Mouse (Mus musculus): ENCODE data around the gene Acadl. TPM values are rescaled to one million over a fixed set of nuclear protein-coding genes. Genes with fewer than 3 reads are reported as not detected.

The Acadl gene
- polyA plus RNA-seq, 1 experiment from 2014 or later, result 34.2 TPM

- no peak for ATAC-seq (replicated peaks)
- no peak overlapping the region for H3K4me2 ChIP-seq (replicated peaks)
- no peak overlapping the region for H3K9ac ChIP-seq (replicated peaks)
- no peaks in the 10 kb centered on the region for H3K4me1 ChIP-seq
- no peaks in the 10 kb centered on the region for H3K9me3 ChIP-seq
- no peak overlapping the region for H3K27ac ChIP-seq (replicated peaks)
- H3K4me3 ChIP-seq, result no peak overlapping the region
- no peaks in the 10 kb centered on the region for H3K36me3 ChIP-seq
- WGBS, result 82% methylated on average over 3 of the region's 3 CpGs
- no peaks in the 10 kb centered on the region for H3K27me3 ChIP-seq
Observed at GRCm38 (mm10) chr1:66837207-66837606, 25.9 kb downstream of the Acadl start.

GRCm38 (mm10) chr1:66832636-66833165, 30.4 kb downstream of the Acadl start:
- H3K36me3 ChIP-seq, result no peaks in the 10 kb centered on the region
- no peak overlapping the region for H3K27ac ChIP-seq (replicated peaks)
- no peak overlapping the region for H3K4me2 ChIP-seq (replicated peaks)
- H3K4me1 ChIP-seq, result no peaks in the 10 kb centered on the region
- no peaks in the 10 kb centered on the region for H3K27me3 ChIP-seq
- H3K4me3 ChIP-seq, result no peak overlapping the region
- H3K9me3 ChIP-seq, result no peaks in the 10 kb centered on the region
- ATAC-seq (replicated peaks), result no peak
- 83% methylated on average over 7 of the region's 7 CpGs for WGBS
- H3K9ac ChIP-seq (replicated peaks), result no peak overlapping the region

- no peaks in the 10 kb centered on the region for H3K4me1 ChIP-seq
- no peaks in the 10 kb centered on the region for H3K9me3 ChIP-seq
- no peak overlapping the region for H3K9ac ChIP-seq (replicated peaks)
- H3K4me3 ChIP-seq, result no peak overlapping the region
- no peaks in the 10 kb centered on the region for H3K36me3 ChIP-seq
- WGBS, result 54% methylated on average over 9 of the region's 9 CpGs
- H3K27ac ChIP-seq (replicated peaks), result no peak overlapping the region
- no peak for ATAC-seq (replicated peaks)
- no peak overlapping the region for H3K4me2 ChIP-seq (replicated peaks)
- H3K27me3 ChIP-seq, result no peaks in the 10 kb centered on the region
Observed at GRCm38 (mm10) chr1:66831824-66832600, 31.1 kb downstream of the Acadl start.

GRCm38 (mm10) chr1:66829400-66830080, 33.5 kb downstream of the Acadl start:
- Histone ChIP-seq H3K9ac (replicated peaks) (no peak overlapping the region), H3K36me3 (no peaks in the 10 kb centered on the region), H3K27me3 (no peaks in the 10 kb centered on the region), H3K4me2 (replicated peaks) (no peak overlapping the region), H3K4me3 (no peak overlapping the region), H3K27ac (replicated peaks) (no peak overlapping the region), H3K4me1 (no peaks in the 10 kb centered on the region), H3K9me3 (no peaks in the 10 kb centered on the region)
- no peak for ATAC-seq (replicated peaks)
- WGBS, result 71% methylated on average over 9 of the region's 9 CpGs

- Histone ChIP-seq H3K9me3 (no peaks in the 10 kb centered on the region), H3K4me3 (no peak overlapping the region), H3K4me2 (replicated peaks) (no peak overlapping the region), H3K4me1 (peaks cover 8% of the 10 kb centered on the region; the same call in 1 of the 2 replicates), H3K36me3 (no peaks in the 10 kb centered on the region), H3K27me3 (no peaks in the 10 kb centered on the region), H3K27ac (replicated peaks) (no peak overlapping the region), H3K9ac (replicated peaks) (no peak overlapping the region)
- 78% methylated on average over 9 of the region's 9 CpGs for WGBS
- no peak for ATAC-seq (replicated peaks)
Observed at GRCm38 (mm10) chr1:66821966-66822365, 41.1 kb downstream of the Acadl start.

- Histone ChIP-seq H3K9me3 (no peaks in the 10 kb centered on the region), H3K4me2 (replicated peaks) (no peak overlapping the region), H3K27ac (replicated peaks) (no peak overlapping the region), H3K27me3 (no peaks in the 10 kb centered on the region), H3K4me3 (no peak overlapping the region), H3K4me1 (peaks cover 14% of the 10 kb centered on the region), H3K9ac (replicated peaks) (no peak overlapping the region), H3K36me3 (no peaks in the 10 kb centered on the region)
- 20% methylated on average over 7 of the region's 7 CpGs for WGBS
- no peak for ATAC-seq (replicated peaks)
Observed at GRCm38 (mm10) chr1:66820241-66820640, 42.8 kb downstream of the Acadl start.

- under 1% methylated on average over 20 of the region's 20 CpGs for WGBS
- ATAC-seq (replicated peaks), result peak; percentile 59
- Histone ChIP-seq H3K36me3 (no peaks in the 10 kb centered on the region), H3K9ac (replicated peaks) (peak overlapping the region; percentile 91), H3K4me1 (peaks cover 21% of the 10 kb centered on the region), H3K9me3 (no peaks in the 10 kb centered on the region), H3K27ac (replicated peaks) (peak overlapping the region; percentile 98), H3K4me3 (peak overlapping the region; percentile 82), H3K27me3 (no peaks in the 10 kb centered on the region), H3K4me2 (replicated peaks) (peak overlapping the region; percentile 66)
Observed at GRCm38 (mm10) chr1:66817865-66818315, 45.2 kb downstream of the Acadl start.

GRCm38 (mm10) chr1:66817453-66817839, 45.6 kb downstream of the Acadl start, which contains the start of gene Kansl1l:
Kansl1l (minus strand) TSS chr1:66817562.
- ATAC-seq (replicated peaks), result peak; percentile 92
- peak within 1 kb of the TSS; percentile 91 for H3K9ac ChIP-seq (replicated peaks)
- H3K9me3 ChIP-seq, result no peaks in the 10 kb centered on the region
- no peaks in the 10 kb centered on the region for H3K36me3 ChIP-seq
- no peaks in the 10 kb centered on the region for H3K27me3 ChIP-seq
- peaks cover 21% of the 10 kb centered on the region for H3K4me1 ChIP-seq
- H3K4me2 ChIP-seq (replicated peaks), result peak within 1 kb of the TSS; percentile 72
- peak within 1 kb of the TSS; percentile 98 for H3K27ac ChIP-seq (replicated peaks)
- WGBS, result 1% methylated on average over 52 of the region's 56 CpGs
- H3K4me3 ChIP-seq, result peak within 1 kb of the TSS; percentile 82

- Histone ChIP-seq H3K36me3 (no peaks in the 10 kb centered on the region), H3K4me2 (replicated peaks) (peak overlapping the region; percentile 72), H3K4me1 (peaks cover 21% of the 10 kb centered on the region), H3K9ac (replicated peaks) (peak overlapping the region; percentile 91), H3K27ac (replicated peaks) (peak overlapping the region; percentile 98), H3K4me3 (peak overlapping the region; percentile 82), H3K9me3 (no peaks in the 10 kb centered on the region), H3K27me3 (no peaks in the 10 kb centered on the region)
- under 1% methylated on average over 47 of the region's 63 CpGs for WGBS
- peak; percentile 90 for ATAC-seq (replicated peaks)
Observed at GRCm38 (mm10) chr1:66816837-66817452, 46.1 kb downstream of the Acadl start.

GRCm38 (mm10) chr1:66815941-66816777, 46.9 kb downstream of the Acadl start:
- H3K4me3 ChIP-seq, result peak overlapping the region; percentile 82
- ATAC-seq (replicated peaks), result no peak; the same call in 1 of the 2 replicates
- peak overlapping the region; percentile 72 for H3K9ac ChIP-seq (replicated peaks)
- peaks cover 21% of the 10 kb centered on the region for H3K4me1 ChIP-seq
- no peaks in the 10 kb centered on the region for H3K36me3 ChIP-seq
- H3K9me3 ChIP-seq, result no peaks in the 10 kb centered on the region
- peak overlapping the region; percentile 98 for H3K27ac ChIP-seq (replicated peaks)
- 2% methylated on average over 39 of the region's 39 CpGs for WGBS
- peak overlapping the region; percentile 72 for H3K4me2 ChIP-seq (replicated peaks)
- no peaks in the 10 kb centered on the region for H3K27me3 ChIP-seq

GRCm38 (mm10) chr1:66814756-66815155, 48.3 kb downstream of the Acadl start:
- Histone ChIP-seq H3K27ac (replicated peaks) (no peak overlapping the region), H3K4me3 (no peak overlapping the region), H3K9me3 (no peaks in the 10 kb centered on the region), H3K27me3 (no peaks in the 10 kb centered on the region), H3K36me3 (no peaks in the 10 kb centered on the region), H3K9ac (replicated peaks) (no peak overlapping the region), H3K4me2 (replicated peaks) (no peak overlapping the region), H3K4me1 (peaks cover 16% of the 10 kb centered on the region)
- 58% methylated on average over 8 of the region's 8 CpGs for WGBS
- no peak for ATAC-seq (replicated peaks)
